Mouse (Mus musculus): ENCODE data around the gene Flrt3. TPM values are rescaled to one million over a fixed set of nuclear protein-coding genes. Genes with fewer than 3 reads are reported as not detected.

Gene Flrt3
- polyA plus RNA-seq (2017; shearing (Covaris generic)): under 1 TPM in 1 of 2 experiments, not detected in 1; 0.08 TPM

DNA sequence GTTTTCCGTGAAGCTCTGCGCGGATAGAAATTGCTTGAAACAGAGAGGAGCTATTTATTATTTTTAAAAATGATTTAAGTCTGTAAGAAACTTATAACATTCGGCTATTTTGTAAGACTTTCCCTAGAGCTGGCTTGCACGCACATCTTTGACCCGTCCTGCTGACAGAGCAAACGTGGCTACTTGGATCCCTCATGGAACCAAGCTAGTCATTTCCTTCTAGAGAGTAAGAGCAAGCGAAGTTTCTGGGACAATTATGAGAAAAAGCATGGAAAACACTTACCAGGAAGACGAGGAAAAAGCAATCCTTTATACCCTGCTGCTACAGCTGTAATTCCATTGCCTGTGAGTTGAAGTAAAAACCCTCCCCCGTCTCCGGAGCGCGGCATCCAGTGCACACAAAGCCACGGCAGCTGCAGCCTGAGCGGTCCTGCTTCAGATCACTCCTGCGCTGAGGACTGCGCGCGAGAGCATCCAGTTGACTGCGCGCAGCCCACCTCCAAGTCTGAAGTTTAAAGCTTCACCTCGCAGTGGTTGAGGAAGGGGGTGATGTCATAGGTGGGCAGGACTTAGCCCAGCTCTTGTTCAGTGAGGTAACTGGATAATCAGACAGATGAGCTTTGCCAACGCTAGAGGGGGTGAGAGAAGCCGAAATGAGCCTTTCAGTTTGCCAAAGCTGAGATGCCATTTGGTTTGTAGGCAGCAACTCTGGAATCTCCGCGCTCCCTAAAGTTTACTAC lies at the start of gene Flrt3:
Gene Flrt3 (minus strand): TSS at position 507 of the 740 bp plus-strand sequence.
- ATAC-seq: no peak

GRCm38 (mm10) chr2:140717407-140717806 lies 46.1 kb upstream of the Flrt3 start:
- no peak for ATAC-seq

GRCm38 (mm10) chr2:140715822-140716221 lies 44.6 kb upstream of the Flrt3 start:
- no peak for ATAC-seq

- ATAC-seq: no peak
Observed at GRCm38 (mm10) chr2:140707550-140707949, 36.3 kb upstream of the Flrt3 start.

- ATAC-seq: no peak
Observed at GRCm38 (mm10) chr2:140705278-140705677, 34.0 kb upstream of the Flrt3 start.

DNA sequence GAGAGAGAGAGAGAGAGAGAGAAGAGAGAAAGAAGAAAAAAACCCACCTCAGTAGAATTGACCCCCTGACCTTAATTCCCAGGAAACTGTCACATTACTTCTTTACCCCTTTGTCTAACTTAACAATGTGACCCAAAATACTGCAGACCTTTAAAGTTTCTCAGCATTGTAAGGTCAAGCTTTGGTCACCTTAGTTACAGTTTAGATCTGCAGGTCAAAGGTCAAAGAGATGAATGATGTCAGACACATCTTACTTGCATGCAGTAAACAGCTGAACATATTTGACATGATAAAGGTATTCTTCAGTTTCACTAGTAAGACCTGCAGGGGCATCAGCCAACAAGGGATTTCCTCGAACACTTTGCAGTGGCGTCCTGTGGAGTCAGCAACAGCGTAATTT lies 32.9 kb upstream of the Flrt3 start:
- ATAC-seq: no peak

DNA sequence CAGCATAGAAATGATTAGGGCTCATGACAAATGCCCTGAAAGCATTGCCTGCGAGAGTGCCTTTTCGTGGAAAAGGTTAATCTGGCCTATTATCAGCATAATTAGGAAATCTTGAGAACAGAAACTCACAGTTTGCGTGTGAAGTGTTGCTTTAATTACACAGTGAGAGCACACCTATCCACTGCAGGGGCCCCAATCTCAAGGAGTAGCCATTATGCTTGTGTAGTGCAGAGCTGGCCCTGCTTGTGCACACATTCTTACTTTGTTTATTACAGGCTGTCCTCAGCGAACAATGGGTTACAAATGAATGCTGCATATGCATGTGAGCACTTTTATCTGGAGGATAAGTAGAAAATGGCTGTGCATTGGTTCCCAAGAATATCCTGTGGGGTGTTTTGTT lies 32.1 kb upstream of the Flrt3 start:
- no peak for ATAC-seq

DNA sequence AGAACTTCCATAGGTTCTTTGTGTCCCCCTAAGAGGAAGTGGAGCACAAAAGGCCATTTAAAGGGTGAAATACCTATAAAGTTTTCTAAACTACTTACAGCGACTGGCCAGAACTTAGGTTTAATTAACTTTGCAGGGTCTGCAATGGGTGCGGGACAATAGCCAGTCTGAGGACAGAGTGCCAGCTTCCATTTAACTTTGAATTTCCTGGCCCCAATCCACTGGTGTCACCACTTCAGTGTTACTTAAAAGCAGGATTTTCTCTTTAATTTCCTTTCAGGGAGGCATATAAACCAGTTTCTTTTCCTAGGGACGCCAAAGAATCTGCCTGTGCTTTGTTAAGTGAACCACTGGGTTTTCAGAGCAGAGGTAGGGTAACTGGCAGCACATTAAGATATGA lies 27.3 kb upstream of the Flrt3 start:
- ATAC-seq: no peak

GRCm38 (mm10) chr2:140693845-140694244 lies 22.6 kb upstream of the Flrt3 start:
- no peak for ATAC-seq

- no peak for ATAC-seq
Observed at GRCm38 (mm10) chr2:140692461-140692860, 21.2 kb upstream of the Flrt3 start.

DNA sequence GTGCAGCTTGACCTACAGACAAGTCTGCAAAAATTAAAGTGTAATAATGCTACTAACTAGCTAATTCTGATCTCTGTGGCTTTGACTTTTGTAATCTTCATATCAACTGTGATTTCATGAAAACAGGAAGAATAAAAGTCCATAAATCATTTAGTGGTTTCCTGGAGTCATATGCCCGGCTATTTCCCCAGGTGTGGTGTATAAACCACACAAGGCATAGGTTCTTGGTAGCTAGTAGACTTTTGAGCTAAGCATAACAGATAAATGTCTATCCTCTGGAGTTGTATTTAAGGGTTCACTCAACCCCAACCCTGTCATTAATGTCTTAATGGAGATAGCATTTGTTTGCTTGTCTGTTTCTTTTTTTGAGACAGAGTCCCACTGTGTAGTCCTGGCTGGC lies 20.1 kb upstream of the Flrt3 start:
- ATAC-seq: no peak

- ATAC-seq: no peak
Observed at GRCm38 (mm10) chr2:140690906-140691305, 19.6 kb upstream of the Flrt3 start.

DNA sequence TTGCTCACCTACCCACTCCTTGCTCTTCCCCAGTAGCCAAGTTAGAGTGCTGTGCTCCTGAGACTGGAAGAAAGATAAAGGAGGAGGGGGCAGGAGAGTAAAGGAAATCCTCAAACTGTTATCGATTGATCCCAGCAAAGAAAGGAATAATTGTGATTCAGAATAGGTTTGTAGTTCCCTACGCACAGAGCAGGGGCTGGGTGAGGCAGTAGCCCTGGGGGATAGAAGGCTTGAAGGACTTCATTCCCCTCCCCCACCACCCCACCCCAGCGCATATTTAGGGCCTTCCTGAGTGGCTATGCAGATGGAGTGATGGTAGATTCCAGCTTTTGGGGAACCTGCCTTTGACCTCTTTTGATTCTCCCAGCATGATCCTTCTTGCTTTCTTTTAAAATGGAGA lies 5.5 kb upstream of the Flrt3 start:
- no peak for ATAC-seq

DNA sequence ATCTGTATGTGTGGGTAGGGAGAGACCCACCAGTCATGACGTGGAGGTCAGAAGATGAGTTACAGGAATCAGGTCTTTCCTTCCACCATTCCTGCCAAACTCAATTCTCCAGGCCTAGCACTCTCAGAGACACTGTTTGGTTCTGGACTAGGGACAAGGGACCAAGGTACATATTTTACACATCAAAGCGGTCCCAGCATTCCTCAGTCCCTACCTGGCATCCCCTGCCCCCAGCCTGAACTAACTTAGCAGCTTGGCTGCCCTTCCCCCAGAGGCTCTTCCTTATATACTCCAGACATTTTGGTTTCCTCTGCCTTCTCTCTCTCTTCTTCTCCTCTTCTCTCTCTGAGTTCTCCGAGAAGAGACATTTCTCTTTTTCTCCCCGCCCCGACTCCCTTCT lies 2.2 kb upstream of the Flrt3 start:
- ATAC-seq: no peak

GRCm38 (mm10) chr2:140670457-140670856 lies 812 bp downstream of the Flrt3 start:
- no peak for ATAC-seq

DNA sequence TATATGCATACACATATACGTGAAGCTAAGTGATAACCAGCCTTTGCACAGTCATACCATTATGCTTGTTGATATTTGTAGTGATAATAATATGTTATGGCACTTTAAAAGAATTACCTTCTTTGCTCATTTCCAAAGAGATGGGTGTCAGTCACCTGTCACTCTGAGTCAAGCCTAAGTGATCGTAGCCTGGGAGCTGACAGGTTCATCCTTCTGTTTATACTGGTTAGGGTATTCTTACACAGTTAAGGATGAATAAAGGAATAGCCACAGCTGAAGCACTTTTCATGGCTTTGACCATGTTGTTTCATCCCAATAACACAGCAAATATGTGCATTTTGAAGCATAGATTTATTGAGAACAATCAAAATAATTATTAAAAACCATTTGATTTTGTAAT lies 1.5 kb downstream of the Flrt3 start:
- ATAC-seq: no peak

- no peak for ATAC-seq
Observed at GRCm38 (mm10) chr2:140669081-140669480, 2.2 kb downstream of the Flrt3 start.

DNA sequence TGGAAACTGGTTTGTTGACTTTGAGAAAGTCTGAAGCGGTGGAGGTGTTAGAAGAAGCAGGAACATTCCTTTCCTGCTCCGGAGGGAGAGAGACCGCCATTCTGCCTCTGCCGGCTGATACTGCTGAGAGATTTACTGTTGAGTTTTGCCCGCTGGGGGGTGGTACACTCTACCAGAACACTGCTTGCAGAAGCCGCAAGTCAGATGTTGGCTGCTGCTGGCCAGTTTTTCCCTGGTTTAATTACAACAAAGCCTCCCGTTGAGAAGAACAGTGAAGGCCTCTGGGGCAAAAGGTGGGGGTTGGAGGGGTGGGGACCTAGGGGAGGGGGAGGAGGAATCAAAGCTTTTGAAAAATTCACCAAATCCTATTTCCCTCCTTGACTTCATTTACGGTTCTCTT lies 3.0 kb downstream of the Flrt3 start:
- ATAC-seq: no peak

DNA sequence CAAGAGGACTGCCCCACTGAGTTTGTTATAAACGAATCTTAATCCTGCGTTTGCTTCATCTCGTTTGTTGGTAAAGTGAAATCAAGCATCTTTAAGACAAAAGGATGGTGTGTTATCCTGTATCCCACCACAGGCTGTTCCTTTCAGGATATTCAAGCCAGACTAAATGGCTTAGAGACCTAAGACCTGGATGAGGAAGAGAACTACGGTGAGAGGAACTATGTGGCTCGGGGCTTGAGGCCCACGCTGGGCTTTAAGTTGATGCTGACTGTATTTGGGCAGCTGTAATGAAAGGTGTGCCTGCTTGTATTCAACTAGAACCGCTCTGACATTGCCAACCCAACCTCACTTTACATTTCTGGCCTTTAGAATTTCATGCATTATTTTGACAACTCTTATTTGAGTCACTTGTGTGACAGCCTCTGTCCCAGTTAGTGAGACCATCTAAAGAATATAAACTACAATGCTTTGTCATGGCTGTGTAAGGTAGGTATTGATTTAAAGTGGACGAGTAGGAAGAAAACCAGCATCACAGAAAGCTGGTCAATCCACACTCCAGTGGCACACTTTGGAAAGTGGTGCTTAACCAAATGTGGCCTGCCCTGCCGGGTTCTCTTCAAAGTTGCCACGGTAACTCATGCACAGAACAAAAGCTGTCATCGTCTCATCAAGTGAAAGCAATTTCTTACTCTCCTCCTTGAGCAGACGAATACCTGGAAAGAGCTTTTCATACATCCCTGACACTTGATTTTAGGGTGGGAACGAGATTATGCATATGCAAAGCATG lies 3.8 kb downstream of the Flrt3 start:
- ATAC-seq: no peak

- ATAC-seq: no peak
Observed at GRCm38 (mm10) chr2:140666846-140667245, 4.4 kb downstream of the Flrt3 start.

DNA sequence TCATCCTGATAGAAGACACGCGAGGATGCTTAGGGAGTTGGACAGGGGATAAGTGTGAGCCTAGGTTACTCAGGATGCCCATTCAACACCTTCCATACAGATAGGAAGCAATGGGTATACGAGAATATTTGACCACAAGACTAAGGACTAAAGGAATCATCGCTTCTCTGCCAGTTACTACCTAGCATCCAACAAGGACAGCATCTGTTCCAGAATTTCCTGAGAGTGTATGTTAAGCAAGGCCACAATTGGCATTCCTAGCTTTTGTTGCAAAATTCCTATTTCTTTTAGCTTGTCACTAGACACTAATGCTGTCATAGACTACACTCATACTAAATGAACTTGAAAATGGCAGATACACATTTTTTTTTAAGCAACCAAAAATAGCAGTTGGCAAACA lies 6.9 kb downstream of the Flrt3 start:
- ATAC-seq: no peak

- no peak for ATAC-seq
Observed at GRCm38 (mm10) chr2:140662673-140663072, 8.6 kb downstream of the Flrt3 start.

GRCm38 (mm10) chr2:140653978-140654377 lies 17.3 kb downstream of the Flrt3 start:
- ATAC-seq: no peak

GRCm38 (mm10) chr2:140653481-140653880 lies 17.8 kb downstream of the Flrt3 start:
- no peak for ATAC-seq
